Mouse (Mus musculus) intestine, postnatal 0 days (tissue): ENCODE data around the gene Slc22a23. TPM values are rescaled to one million over a fixed set of nuclear protein-coding genes. Genes with fewer than 3 reads are reported as not detected.

Source experiments
- ATAC-seq: fragments of 200-750 bp; cut with Nextera tagmentation; 2 replicates; pipeline ENCODE4 v1.8.0; 2017; ENCODE audit warnings: mild to moderate bottlenecking, moderate TSS enrichment, moderate library complexity
- H3K27ac ChIP-seq: fragments of 300-500 bp; sonication (generic); 2 replicates; pipeline ENCODE4 v1.5.1; 2014; ENCODE audit warnings: mild to moderate bottlenecking, low read depth, low read length, moderate library complexity
- H3K27me3 ChIP-seq: fragments of 300-500 bp; sonication (generic); replicated peaks from 2 replicates; pipeline ENCODE4 v1.6.1; 2014; ENCODE audit warnings: low read length, mixed read lengths; ENCODE audit not compliant: control insufficient read depth, insufficient read depth
- H3K36me3 ChIP-seq: fragments of 300-500 bp; sonication (generic); 2 replicates; pipeline ENCODE4 v1.6.1; 2014; ENCODE audit warnings: mild to moderate bottlenecking, moderate library complexity; ENCODE audit not compliant: control insufficient read depth, insufficient read depth
- H3K4me1 ChIP-seq: fragments of 300-500 bp; sonication (generic); replicated peaks from 2 replicates; pipeline ENCODE4 v1.6.1; 2014; ENCODE audit warnings: antibody characterized with exemption, low read length, mixed read lengths; ENCODE audit not compliant: control insufficient read depth, insufficient read depth
- H3K4me2 ChIP-seq: fragments of 300-500 bp; sonication (generic); replicated peaks from 2 replicates; pipeline ENCODE4 v1.6.1; 2014; ENCODE audit warnings: low read depth, mild to moderate bottlenecking, moderate library complexity
- H3K4me3 ChIP-seq: fragments of 300-500 bp; sonication (generic); 2 replicates; pipeline ENCODE4 v1.5.1; 2014; ENCODE audit warnings: low read depth, low read length
- H3K9ac ChIP-seq: fragments of 300-500 bp; sonication (generic); 2 replicates; pipeline ENCODE4 v1.6.1; 2014; ENCODE audit warnings: mild to moderate bottlenecking, low read depth, low read length
- H3K9me3 ChIP-seq: fragments of 300-500 bp; sonication (generic); 2 replicates; pipeline ENCODE4 v1.6.1; 2016; ENCODE audit warnings: mixed run types; ENCODE audit not compliant: control insufficient read depth
- CTCF ChIP-seq: sonication (generic); IDR thresholded peaks from 2 replicates; pipeline ENCODE4 v1.5.1; 2016; ENCODE audit warnings: low read depth, mild to moderate bottlenecking, control low read depth, antibody characterized with exemption, moderate library complexity
- WGBS: fragments of 180-500 bp; shearing (Covaris S2); extraction: QIAGEN DNeasy Blood & Tissue Kit; methylation state at CpG from one replicate; pipeline ENCODE4 v1.1.7; 2014; 5-methylcytosine and 5-hydroxymethylcytosine counted together
- polyA plus RNA-seq: library from polyadenylated mRNA; unstranded; fragments of >200 nt; fragmentation: Nextera tagmentation; extraction: Ambion mirVana; gene quantifications from 2 replicates; pipeline ENCODE4 v1.2.1, GENCODE M21; 2015

Slc22a23 gene
- polyA plus RNA-seq, 1 experiment from 2014 or later, result 3.4 TPM

- Histone ChIP-seq H3K4me2 (no peak overlapping the region), H3K27me3 (no peaks in the 10 kb centered on the region), H3K4me3 (no peak overlapping the region), H3K4me1 (0 out of 2 replicates have a peak, but pooled peaks cover 12% of the 10 kb centered on the region), H3K9me3 (no peaks in the 10 kb centered on the region), H3K9ac (no peak overlapping the region), H3K36me3 (no peaks in the 10 kb centered on the region), H3K27ac (no peak overlapping the region)
- no peak for ATAC-seq
- TF ChIP-seq CTCF, result no peak
- WGBS, result 89% methylated on average over 6 of the region's 6 CpGs
Measured at GRCm38 (mm10) chr13:34316511-34316910, 28.5 kb downstream of the Slc22a23 start.

DNA sequence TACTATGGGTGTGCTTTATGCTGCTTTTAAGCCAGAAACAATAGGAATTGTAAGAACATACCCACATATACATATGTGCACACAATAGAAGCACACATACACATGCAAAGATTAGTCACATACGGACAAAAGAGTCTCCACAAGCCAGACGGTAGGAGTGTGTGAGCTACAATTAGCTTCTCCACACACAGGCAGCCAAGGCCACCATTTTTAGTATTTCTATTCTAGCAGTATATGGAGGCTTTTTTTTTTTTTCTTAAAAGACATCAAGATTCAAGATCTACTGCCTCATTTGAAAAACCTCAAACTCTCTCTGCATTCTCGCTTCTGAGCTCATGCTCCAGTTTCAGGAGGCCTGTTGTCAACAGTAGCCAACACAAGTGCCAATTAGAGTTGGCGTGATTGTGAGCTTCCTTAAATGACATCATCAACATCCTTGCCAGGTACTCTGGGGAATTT lies 31.9 kb downstream of the Slc22a23 start:
- TF ChIP-seq CTCF, result no peak

DNA sequence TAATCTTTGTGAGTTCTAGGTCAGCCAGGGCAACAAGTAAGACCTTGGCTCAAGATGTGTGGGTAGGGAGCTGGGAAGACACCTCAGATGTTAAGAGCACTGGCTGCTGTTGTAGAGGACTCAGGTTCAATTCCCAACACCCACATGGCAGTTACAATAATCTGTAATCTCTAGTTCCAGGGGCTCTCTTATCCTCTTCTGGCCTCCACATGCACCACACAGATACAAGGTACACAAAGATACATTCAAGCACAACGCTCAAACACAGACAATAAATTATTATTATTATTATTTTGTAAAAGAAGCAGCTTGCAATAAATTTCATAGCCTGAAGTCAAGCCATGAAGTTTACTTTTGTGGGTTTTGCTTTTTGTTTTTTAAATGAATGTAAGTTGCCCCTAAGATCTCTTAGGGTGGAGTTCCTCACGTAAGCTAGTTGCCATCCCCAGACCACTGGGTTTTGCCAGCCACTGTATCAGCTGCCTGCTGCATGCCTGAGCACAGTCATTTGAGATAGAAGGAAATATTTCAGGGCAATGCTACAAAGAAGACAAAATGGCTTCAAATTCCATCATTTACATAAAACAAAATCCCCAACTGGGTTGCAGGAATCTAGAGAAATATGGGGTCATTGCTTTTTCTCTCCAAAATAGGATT lies 32.5 kb downstream of the Slc22a23 start:
- no peak overlapping the region for H3K4me2 ChIP-seq
- TF ChIP-seq CTCF, result no peak
- no peak overlapping the region for H3K9ac ChIP-seq
- no peak overlapping the region for H3K4me3 ChIP-seq
- H3K27ac ChIP-seq, result no peak overlapping the region
- H3K27me3 ChIP-seq, result no peaks in the 10 kb centered on the region
- no peaks in the 10 kb centered on the region for H3K36me3 ChIP-seq
- H3K4me1 ChIP-seq, result 0 out of 2 replicates have a peak, but pooled peaks cover 4% of the 10 kb centered on the region
- 94% methylated on average over 2 of the region's 2 CpGs for WGBS
- no peak for ATAC-seq
- no peaks in the 10 kb centered on the region for H3K9me3 ChIP-seq

More for the DNA sequence above, 31.9 kb downstream of the Slc22a23 start:
- ATAC-seq, result no peak
- Histone ChIP-seq H3K4me3 (no peak overlapping the region), H3K27ac (no peak overlapping the region), H3K4me1 (0 out of 2 replicates have a peak, but pooled peaks cover 4% of the 10 kb centered on the region), H3K9me3 (no peaks in the 10 kb centered on the region), H3K4me2 (no peak overlapping the region), H3K27me3 (no peaks in the 10 kb centered on the region), H3K9ac (no peak overlapping the region), H3K36me3 (no peaks in the 10 kb centered on the region)
- WGBS, result 76% methylated on average over 4 of the region's 4 CpGs

DNA sequence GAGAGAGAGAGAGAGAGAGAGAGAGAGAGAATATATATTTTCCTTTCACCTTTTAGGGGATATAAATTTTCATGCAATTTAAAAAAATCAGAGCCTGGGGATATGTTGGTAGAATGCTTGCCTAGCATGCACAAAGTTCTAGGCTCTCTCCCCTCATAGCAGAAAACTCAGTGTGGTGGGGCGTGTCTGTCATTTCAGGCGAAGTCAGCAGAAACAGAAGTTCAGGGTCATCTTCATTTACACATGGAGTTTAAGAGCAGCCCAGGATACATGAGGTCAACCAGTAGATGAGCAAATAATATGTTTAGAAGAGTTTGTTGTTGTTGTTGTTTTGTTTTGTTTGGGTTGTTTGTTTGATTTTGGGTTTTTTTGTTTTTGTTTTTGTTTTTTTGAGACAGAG lies 33.4 kb downstream of the Slc22a23 start:
- no peak for TF ChIP-seq CTCF
- no peaks in the 10 kb centered on the region for H3K27me3 ChIP-seq
- no peak overlapping the region for H3K4me2 ChIP-seq
- no peak overlapping the region for H3K4me3 ChIP-seq
- H3K4me1 ChIP-seq, result no peaks in the 10 kb centered on the region
- H3K27ac ChIP-seq, result no peak overlapping the region
- WGBS, result 76% methylated on average over 2 of the region's 2 CpGs
- no peaks in the 10 kb centered on the region for H3K36me3 ChIP-seq
- ATAC-seq, result no peak
- H3K9ac ChIP-seq, result no peak overlapping the region
- no peaks in the 10 kb centered on the region for H3K9me3 ChIP-seq

- no peak for ATAC-seq
- H3K36me3 ChIP-seq, result no peaks in the 10 kb centered on the region
- no peak overlapping the region for H3K4me2 ChIP-seq
- H3K4me3 ChIP-seq, result no peak overlapping the region
- no peak overlapping the region for H3K9ac ChIP-seq
- no peaks in the 10 kb centered on the region for H3K27me3 ChIP-seq
- H3K27ac ChIP-seq, result no peak overlapping the region
- 43% methylated on average over 3 of the region's 3 CpGs for WGBS
- H3K4me1 ChIP-seq, result 0 out of 2 replicates have a peak, but pooled peaks cover 4% of the 10 kb centered on the region
- no peaks in the 10 kb centered on the region for H3K9me3 ChIP-seq
- no peak for TF ChIP-seq CTCF
Measured at GRCm38 (mm10) chr13:34308604-34308927, 36.4 kb downstream of the Slc22a23 start.

GRCm38 (mm10) chr13:34307696-34308603 lies 37.0 kb downstream of the Slc22a23 start:
- H3K27me3 ChIP-seq, result no peaks in the 10 kb centered on the region
- WGBS, result 63% methylated on average over 7 of the region's 7 CpGs
- no peak for ATAC-seq
- H3K36me3 ChIP-seq, result no peaks in the 10 kb centered on the region
- H3K4me2 ChIP-seq, result no peak overlapping the region
- H3K27ac ChIP-seq, result no peak overlapping the region
- 0 out of 2 replicates have a peak, but pooled peaks cover 4% of the 10 kb centered on the region for H3K4me1 ChIP-seq
- H3K4me3 ChIP-seq, result no peak overlapping the region
- no peak overlapping the region for H3K9ac ChIP-seq
- no peaks in the 10 kb centered on the region for H3K9me3 ChIP-seq
- TF ChIP-seq CTCF, result no peak
